Mouse (Mus musculus): ENCODE results near the gene Iqsec3. TPM values are rescaled to one million over a fixed set of nuclear protein-coding genes. Genes with fewer than 3 reads are reported as not detected.

The Iqsec3 gene
- total RNA-seq, 2 experiments from 2014 or later: 2.9 to 4.4 TPM

Small RNA genes within 50 kb of the gene (microRNA-seq; reads per million reads assigned to microRNA genes)
- gene Gm24855: not detected

Other genes starting within 250 kb of the Iqsec3 start
- 1 to 10 TPM; 3.5 to 4.2 TPM for gene Usp18, start 227.8 kb downstream of the Iqsec3 start, total RNA-seq (2021)
- 1 to 10 TPM in 1 of 2 experiments, under 1 TPM in 1; 0.59 to 1.8 TPM for gene Slc6a13, start 173.5 kb downstream of the Iqsec3 start, total RNA-seq (2021)
- under 1 TPM; 0.63 to 0.66 TPM for gene Slc6a12, start 130.6 kb downstream of the Iqsec3 start, total RNA-seq (2021)
- gene A2m, start 161.7 kb upstream of the Iqsec3 start, total RNA-seq (2021): 10 to 100 TPM in 1 of 2 experiments, 1 to 10 TPM in 1; 1.5 to 17.3 TPM